Mouse (Mus musculus): ENCODE results near the gene Mettl7a2. TPM values are rescaled to one million over a fixed set of nuclear protein-coding genes. Genes with fewer than 3 reads are reported as not detected.
A peak's percentile ranks its signal among the peaks of the same experiment; 100 is the strongest.
"Not testable (repeated sequence)": the region's sequence is repeated elsewhere in the genome, so short reads cannot be mapped to it uniquely, and the experiment has no call there.

The Mettl7a2 gene
- polyA plus RNA-seq, 2 experiments = 0.11 TPM; not detected in 1

GRCm38 (mm10) chr15:100345484-100345883 lies 7.5 kb upstream of the Mettl7a2 start:
- Histone ChIP-seq H3K27me3 (ENCODE audit: control insufficient read depth, insufficient read depth, low read length) (no peaks in the 10 kb centered on the region), H3K4me2 (ENCODE audit: low read depth) (no peak overlapping the region), H3K9ac (replicated peaks) (no peak overlapping the region), H3K4me3 (ENCODE audit: insufficient read depth in 1 of 2, low read depth in 2 of 2, low read length in 2 of 2) (no peak overlapping the region), H3K36me3 (replicated peaks; ENCODE audit: control insufficient read depth, insufficient read depth, low read depth) (no peaks in the 10 kb centered on the region), H3K4me1 (replicated peaks; ENCODE audit: control insufficient read depth in 2 of 2, insufficient read depth in 2 of 2, low read length in 1 of 2) (peaks cover 0 to 3% of the 10 kb centered on the region in 2 experiments; a peak in 1 of 4 replicates), H3K9me3 (ENCODE audit: control insufficient read depth, low read length) (no peaks in the 10 kb centered on the region), H3K27ac (no peak overlapping the region)
- TF ChIP-seq CTCF (IDR thresholded peaks at IDR 0.05; ENCODE audit: low read depth) = no peak
- DNase-seq (ENCODE audit: low read depth in 3 of 3, low spot score in 3 of 3) (no peak), ATAC-seq (ENCODE audit: insufficient read depth) (no peak)

- no peak overlapping the region for H3K27ac ChIP-seq
- no peaks in the 10 kb centered on the region for H3K27me3 ChIP-seq (ENCODE audit: control insufficient read depth, insufficient read depth, low read length)
- no peak overlapping the region for H3K9ac ChIP-seq (replicated peaks)
- no peak overlapping the region for H3K4me3 ChIP-seq (ENCODE audit: insufficient read depth in 1 of 2, low read depth in 2 of 2, low read length in 2 of 2)
- no peaks in the 10 kb centered on the region for H3K9me3 ChIP-seq (ENCODE audit: control insufficient read depth, low read length)
- H3K36me3 ChIP-seq (replicated peaks; ENCODE audit: control insufficient read depth, insufficient read depth, low read depth) = no peaks in the 10 kb centered on the region
- TF ChIP-seq CTCF (IDR thresholded peaks at IDR 0.05; ENCODE audit: low read depth) (no peak), EP300 (IDR thresholded peaks at IDR 0.05; ENCODE audit: low read depth) (no peak)
- peaks cover 0 to 3% of the 10 kb centered on the region in 2 experiments; a peak in 2 of 4 replicates for H3K4me1 ChIP-seq (replicated peaks; ENCODE audit: control insufficient read depth in 2 of 2, insufficient read depth in 2 of 2, low read length in 1 of 2)
- 57% methylated on average over 14 of the region's 14 CpGs for WGBS (ENCODE audit: insufficient replicate concordance)
- no peak overlapping the region for H3K4me2 ChIP-seq (ENCODE audit: low read depth)
- DNase-seq (ENCODE audit: low read depth in 3 of 3, low spot score in 3 of 3) (no peak), ATAC-seq (ENCODE audit: insufficient read depth) (peak; percentile 55; the same call in 1 of the 2 replicates)
Observed at GRCm38 (mm10) chr15:100346761-100347160, 6.2 kb upstream of the Mettl7a2 start.

GRCm38 (mm10) chr15:100349496-100349895 lies 3.5 kb upstream of the Mettl7a2 start:
- peak in 1 of 3 experiments; percentile 13 for DNase-seq (ENCODE audit: low read depth in 3 of 3, low spot score in 3 of 3)
- no peak overlapping the region for H3K4me3 ChIP-seq (ENCODE audit: insufficient read depth in 1 of 2, low read depth in 2 of 2, low read length in 2 of 2)
- no peaks in the 10 kb centered on the region for H3K36me3 ChIP-seq (replicated peaks; ENCODE audit: control insufficient read depth, insufficient read depth, low read depth)
- 41% methylated on average over 2 of the region's 2 CpGs for WGBS (ENCODE audit: insufficient replicate concordance)
- no peak for ATAC-seq (ENCODE audit: insufficient read depth)
- H3K27me3 ChIP-seq (ENCODE audit: control insufficient read depth, insufficient read depth, low read length) = no peaks in the 10 kb centered on the region
- peaks cover 0 to 3% of the 10 kb centered on the region in 2 experiments; a peak in 2 of 4 replicates for H3K4me1 ChIP-seq (replicated peaks; ENCODE audit: control insufficient read depth in 2 of 2, insufficient read depth in 2 of 2, low read length in 1 of 2)
- no peak overlapping the region for H3K27ac ChIP-seq
- no peaks in the 10 kb centered on the region for H3K9me3 ChIP-seq (ENCODE audit: control insufficient read depth, low read length)
- no peak overlapping the region for H3K9ac ChIP-seq (replicated peaks)
- H3K4me2 ChIP-seq (ENCODE audit: low read depth) = no peak overlapping the region
- TF ChIP-seq EP300 (IDR thresholded peaks at IDR 0.05; ENCODE audit: low read depth) (no peak), CTCF (IDR thresholded peaks at IDR 0.05; ENCODE audit: low read depth) (no peak)

GRCm38 (mm10) chr15:100351501-100352060 lies 1.4 kb upstream of the Mettl7a2 start:
- no peak overlapping the region for H3K27ac ChIP-seq
- no peaks in the 10 kb centered on the region for H3K36me3 ChIP-seq (replicated peaks; ENCODE audit: control insufficient read depth, insufficient read depth, low read depth)
- H3K9ac ChIP-seq (replicated peaks) = no peak overlapping the region
- H3K4me2 ChIP-seq (ENCODE audit: low read depth) = no peak overlapping the region
- DNase-seq (ENCODE audit: low read depth in 3 of 3, low spot score in 3 of 3) (no peak), ATAC-seq (ENCODE audit: insufficient read depth) (no peak)
- H3K9me3 ChIP-seq (ENCODE audit: control insufficient read depth, low read length) = no peaks in the 10 kb centered on the region
- WGBS (ENCODE audit: insufficient replicate concordance) = 56% methylated on average over 6 of the region's 6 CpGs
- H3K4me3 ChIP-seq (ENCODE audit: insufficient read depth in 1 of 2, low read depth in 2 of 2, low read length in 2 of 2) = no peak overlapping the region
- H3K4me1 ChIP-seq (replicated peaks; ENCODE audit: control insufficient read depth in 2 of 2, insufficient read depth in 2 of 2, low read length in 1 of 2) = peaks cover 0 to 3% of the 10 kb centered on the region in 2 experiments; a peak in 2 of 4 replicates
- TF ChIP-seq EP300 (IDR thresholded peaks at IDR 0.05; ENCODE audit: low read depth) = no peak
- no peak for TF ChIP-seq CTCF (IDR thresholded peaks at IDR 0.05; ENCODE audit: low read depth)
- no peaks in the 10 kb centered on the region for H3K27me3 ChIP-seq (ENCODE audit: control insufficient read depth, insufficient read depth, low read length)

- not testable (repeated sequence) for H3K36me3 ChIP-seq (replicated peaks; ENCODE audit: control insufficient read depth, insufficient read depth, low read depth); H3K4me1 ChIP-seq (replicated peaks; ENCODE audit: control insufficient read depth in 2 of 2, insufficient read depth in 2 of 2, low read length in 1 of 2); H3K9me3 ChIP-seq (ENCODE audit: control insufficient read depth, low read length); H3K4me2 ChIP-seq (ENCODE audit: low read depth); ATAC-seq (ENCODE audit: insufficient read depth); H3K27ac ChIP-seq; H3K9ac ChIP-seq (replicated peaks); H3K27me3 ChIP-seq (ENCODE audit: control insufficient read depth, insufficient read depth, low read length); H3K4me3 ChIP-seq (ENCODE audit: insufficient read depth in 1 of 2, low read depth in 2 of 2, low read length in 2 of 2); DNase-seq (ENCODE audit: low read depth in 3 of 3, low spot score in 3 of 3)
- 69% methylated on average over 12 of the region's 22 CpGs for WGBS (ENCODE audit: insufficient replicate concordance)
Observed at GRCm38 (mm10) chr15:100353399-100353798, 399 bp downstream of the Mettl7a2 start.

All from liver, embryonic 14.5 days (tissue).